Mouse (Mus musculus): Measurements from ENCODE around the gene Mogat1.
"Not testable (repeated sequence)": the region's sequence is repeated elsewhere in the genome, so short reads cannot be mapped to it uniquely, and the experiment has no call there.

Gene Mogat1

GRCm38 (mm10) chr1:78510862-78511261 is at the start of gene Mogat1:
Gene Mogat1, plus strand, starts transcription at chr1:78510991.
- in situ Hi-C loops (cut with MboI; ENCODE audit: unreplicated experiment in 2 of 2), result no loop called here

GRCm38 (mm10) chr1:78472441-78472840 is 38.4 kb upstream of the Mogat1 start:
- in situ Hi-C loops (cut with MboI; ENCODE audit: unreplicated experiment in 2 of 2), result no loop called here

GRCm38 (mm10) chr1:78483430-78483829 is 27.4 kb upstream of the Mogat1 start:
- in situ Hi-C loops (cut with MboI; ENCODE audit: unreplicated experiment in 2 of 2), result loop anchor here in 1 of 2 experiments (5.0 kb wide), 1 partner anchor 51 kb away; no protein-coding TSS in a partner anchor

- in situ Hi-C loops (cut with MboI; ENCODE audit: unreplicated experiment in 2 of 2), result loop anchor here in 1 of 2 experiments (5.0 kb wide), 1 partner anchor 52 kb away; no protein-coding TSS in a partner anchor
These were observed 26.4 kb upstream of the Mogat1 start for GRCm38 (mm10) chr1:78484361-78484760.

GRCm38 (mm10) chr1:78488427-78488751 is 22.4 kb upstream of the Mogat1 start:
- in situ Hi-C loops (cut with MboI; ENCODE audit: unreplicated experiment in 2 of 2), result no loop called here

- in situ Hi-C loops (cut with MboI; ENCODE audit: unreplicated experiment in 2 of 2), result no loop called here
These were observed 21.9 kb upstream of the Mogat1 start, which contains the start of gene Farsb for GRCm38 (mm10) chr1:78488752-78489492. Gene Farsb, minus strand, starts transcription at chr1:78488897.

GRCm38 (mm10) chr1:78490143-78490542 is 20.6 kb upstream of the Mogat1 start:
- in situ Hi-C loops (cut with MboI; ENCODE audit: unreplicated experiment in 2 of 2), result no loop called here

- in situ Hi-C loops (cut with MboI; ENCODE audit: unreplicated experiment in 2 of 2), result no loop called here
These were observed 9.8 kb upstream of the Mogat1 start for GRCm38 (mm10) chr1:78501036-78501435.

GRCm38 (mm10) chr1:78501856-78502255 is 8.9 kb upstream of the Mogat1 start:
- in situ Hi-C loops (cut with MboI; ENCODE audit: unreplicated experiment in 2 of 2), result not testable (repeated sequence)

GRCm38 (mm10) chr1:78502527-78502926 is 8.3 kb upstream of the Mogat1 start:
- in situ Hi-C loops (cut with MboI; ENCODE audit: unreplicated experiment in 2 of 2), result no loop called here

- in situ Hi-C loops (cut with MboI; ENCODE audit: unreplicated experiment in 2 of 2), result no loop called here
These were observed 3.7 kb upstream of the Mogat1 start for GRCm38 (mm10) chr1:78507137-78507536.

- in situ Hi-C loops (cut with MboI; ENCODE audit: unreplicated experiment in 2 of 2), result no loop called here
These were observed 900 bp downstream of the Mogat1 start, which contains the start of gene BC035947 for GRCm38 (mm10) chr1:78511621-78512160. Gene BC035947, minus strand, starts transcription at chr1:78512158.

GRCm38 (mm10) chr1:78512756-78513155 is 2.0 kb downstream of the Mogat1 start:
- in situ Hi-C loops (cut with MboI; ENCODE audit: unreplicated experiment in 2 of 2), result no loop called here

GRCm38 (mm10) chr1:78518907-78519306 is 8.1 kb downstream of the Mogat1 start:
- in situ Hi-C loops (cut with MboI; ENCODE audit: unreplicated experiment in 2 of 2), result no loop called here

GRCm38 (mm10) chr1:78525189-78525886 is 14.5 kb downstream of the Mogat1 start:
- in situ Hi-C loops (cut with MboI; ENCODE audit: unreplicated experiment in 2 of 2), result loop anchor here (10.0 to 25.0 kb wide), 5 partner anchors 1162 to 1987 kb away; no protein-coding TSS in a partner anchor

GRCm38 (mm10) chr1:78528356-78528755 is 17.6 kb downstream of the Mogat1 start:
- in situ Hi-C loops (cut with MboI; ENCODE audit: unreplicated experiment in 2 of 2), result loop anchor here (10.0 to 25.0 kb wide), 5 partner anchors 1159 to 1984 kb away; no protein-coding TSS in a partner anchor

- in situ Hi-C loops (cut with MboI; ENCODE audit: unreplicated experiment in 2 of 2), result loop anchor here (10.0 to 25.0 kb wide), 5 partner anchors 1158 to 1983 kb away; no protein-coding TSS in a partner anchor
These were observed 18.2 kb downstream of the Mogat1 start for GRCm38 (mm10) chr1:78529011-78529410.

GRCm38 (mm10) chr1:78530500-78531215 is 19.9 kb downstream of the Mogat1 start:
- in situ Hi-C loops (cut with MboI; ENCODE audit: unreplicated experiment in 2 of 2), result loop anchor here (5.0 to 25.0 kb wide), 7 partner anchors 154 to 1982 kb away; no protein-coding TSS in a partner anchor

- in situ Hi-C loops (cut with MboI; ENCODE audit: unreplicated experiment in 2 of 2), result loop anchor here (5.0 to 25.0 kb wide), 7 partner anchors 153 to 1980 kb away; no protein-coding TSS in a partner anchor
These were observed 21.5 kb downstream of the Mogat1 start for GRCm38 (mm10) chr1:78532184-78532800.
